In genomic region chr9:43245801-43246570, GRCm38 (mm10) we compare ENCODE assay signal across 19 mouse cellular contexts. TPM values are rescaled to one million over a fixed set of nuclear protein-coding genes. Genes with fewer than 3 reads are reported as not detected.
A peak's percentile ranks its signal among the peaks of the same experiment; 100 is the strongest.
DNase-seq lines count a peak whose midpoint lies in the region; ATAC-seq and TF ChIP-seq lines count a peak whose summit lies in the region.
"Had no signal": no experiment of that assay in that cellular context is flagged by ENCODE, and none has a peak within 500 bp of the region (broad histone marks: within the 10 kb centered on the region; RNA-seq: fewer than 3 reads in every experiment).

No protein-coding gene starts in this region.

- no peak for DNase-seq in heart, embryonic 10.5 days (ENCODE audit: low spot score)
- DNase-seq in heart, adult 11 months: no peak
- DNase-seq in CH12.LX (ENCODE audit: extremely low read depth): no peak
- DNase-seq in limb, embryonic 10.5 days (ENCODE audit: low spot score): no peak
- DNase-seq in kidney, adult 9 months: no peak
- no peak for DNase-seq in embryo, embryonic 11 days
- DNase-seq: adrenal gland, postnatal 36 days; cerebellum, adult 11-12 months; cerebellum, postnatal 14 days; gastrocnemius, postnatal 10 days; heart, postnatal 10 days; lung, postnatal 4 days had no signal

- no peak overlapping the region for H3K4me3 ChIP-seq in heart, embryonic 10.5 days
- no peak overlapping the region for H3K4me3 ChIP-seq in CH12.LX (replicated peaks in 1 of 3; ENCODE audit: low read depth in 2 of 3, low read length in 2 of 3, poor library complexity in 1 of 3)
- H3K4me3 ChIP-seq in limb, embryonic 10.5 days: no peak overlapping the region
- H3K4me3 ChIP-seq in liver, embryonic 16.5 days (ENCODE audit: low read depth, low read length): no peak overlapping the region
- H3K4me3 ChIP-seq: forebrain, embryonic 13.5 days; hindbrain, embryonic 15.5 days; lung, embryonic 15.5 days; midbrain, embryonic 12.5 days had no signal

- TF ChIP-seq CTCF in CH12.LX (conservative IDR thresholded peaks at IDR 0.05 in 1 of 2, IDR thresholded peaks at IDR 0.05 in 1 of 2; ENCODE audit: low read depth in 2 of 2, low read length in 2 of 2): no peak

- 76% methylated on average over 7 of the region's 7 CpGs for WGBS in heart, embryonic 10.5 days
- 85% methylated on average over 7 of the region's 7 CpGs for WGBS in limb, embryonic 10.5 days
- WGBS in liver, embryonic 16.5 days (ENCODE audit: insufficient replicate concordance): 47% methylated on average over 7 of the region's 7 CpGs

- no peaks in the 10 kb centered on the region for H3K9me3 ChIP-seq in heart, embryonic 10.5 days
- H3K9me3 ChIP-seq in CH12.LX (replicated peaks; ENCODE audit: low read length): no peaks in the 10 kb centered on the region
- H3K9me3 ChIP-seq in limb, embryonic 10.5 days (replicated peaks): no peaks in the 10 kb centered on the region
- no peaks in the 10 kb centered on the region for H3K9me3 ChIP-seq in liver, embryonic 16.5 days (replicated peaks; ENCODE audit: control insufficient read depth, low read length)
- H3K9me3 ChIP-seq: forebrain, embryonic 13.5 days; hindbrain, embryonic 15.5 days; lung, embryonic 15.5 days; midbrain, embryonic 12.5 days had no signal

- no peak for TF ChIP-seq RAD21 in CH12.LX (IDR thresholded peaks at IDR 0.05; ENCODE audit: low read depth, low read length)

- TF ChIP-seq EP300 in CH12.LX (IDR thresholded peaks at IDR 0.05; ENCODE audit: low read length): 0 out of 2 replicates have a peak, but pooled peaks have one; percentile 22

- H3K27ac ChIP-seq in heart, embryonic 10.5 days: peak overlapping the region; percentile 71
- no peak overlapping the region for H3K27ac ChIP-seq in CH12.LX (ENCODE audit: insufficient read depth, low read depth)
- H3K27ac ChIP-seq in limb, embryonic 10.5 days: peak overlapping the region; percentile 68
- H3K27ac ChIP-seq in liver, embryonic 16.5 days (ENCODE audit: low read length): peak overlapping the region; percentile 10; the same call in 1 of the 2 replicates
- H3K27ac ChIP-seq: forebrain, embryonic 13.5 days; hindbrain, embryonic 15.5 days; lung, embryonic 15.5 days; midbrain, embryonic 12.5 days had no signal

- H3K9ac ChIP-seq in CH12.LX (ENCODE audit: insufficient read depth, low read depth): no peak overlapping the region
- H3K9ac ChIP-seq in liver, embryonic 16.5 days (ENCODE audit: low read depth, low read length): no peak overlapping the region
- H3K9ac ChIP-seq: forebrain, embryonic 13.5 days; hindbrain, embryonic 15.5 days; lung, embryonic 15.5 days; midbrain, embryonic 12.5 days had no signal

- TF ChIP-seq POLR2A in CH12.LX (IDR thresholded peaks at IDR 0.05; ENCODE audit: low read depth, low read length): no peak

- no peak overlapping the region for H3K4me2 ChIP-seq in CH12.LX (ENCODE audit: insufficient read depth, low read depth, poor library complexity, severe bottlenecking)
- no peak overlapping the region for H3K4me2 ChIP-seq in liver, embryonic 16.5 days (ENCODE audit: low read depth, low read length)
- H3K4me2 ChIP-seq: forebrain, embryonic 13.5 days; hindbrain, embryonic 15.5 days; midbrain, embryonic 12.5 days had no signal

- no peaks in the 10 kb centered on the region for H3K27me3 ChIP-seq in heart, embryonic 10.5 days (ENCODE audit: insufficient read depth, poor library complexity, severe bottlenecking)
- no peaks in the 10 kb centered on the region for H3K27me3 ChIP-seq in CH12.LX (replicated peaks)
- H3K27me3 ChIP-seq in limb, embryonic 10.5 days (ENCODE audit: low read depth, poor library complexity, severe bottlenecking): no peaks in the 10 kb centered on the region
- no peaks in the 10 kb centered on the region for H3K27me3 ChIP-seq in liver, embryonic 16.5 days (ENCODE audit: control insufficient read depth, insufficient read depth, low read depth, low read length)
- H3K27me3 ChIP-seq: forebrain, embryonic 13.5 days; hindbrain, embryonic 15.5 days; lung, embryonic 15.5 days had no signal

- ATAC-seq in liver, embryonic 16.5 days (ENCODE audit: low read depth): no peak
- ATAC-seq: forebrain, embryonic 13.5 days had no signal

- dilution Hi-C loops in CH12.LX (cut with MboI; ENCODE audit: extremely low pct_ligation_motif_present, extremely low pct_unique_long_range_greater_than_20kb, low sequenced_read_pairs): no loop called here

- no peaks in the 10 kb centered on the region for H3K79me2 ChIP-seq in CH12.LX (replicated peaks; ENCODE audit: control insufficient read depth, extremely low read depth, insufficient read depth, poor library complexity, severe bottlenecking)

- no peaks in the 10 kb centered on the region for H3K36me3 ChIP-seq in heart, embryonic 10.5 days
- H3K36me3 ChIP-seq in CH12.LX (replicated peaks in 1 of 2; ENCODE audit: control insufficient read depth in 1 of 2, insufficient read depth in 1 of 2, low read length in 1 of 2): no peaks in the 10 kb centered on the region
- no peaks in the 10 kb centered on the region for H3K36me3 ChIP-seq in limb, embryonic 10.5 days
- no peaks in the 10 kb centered on the region for H3K36me3 ChIP-seq in liver, embryonic 16.5 days (ENCODE audit: control insufficient read depth, insufficient read depth)
- H3K36me3 ChIP-seq: hindbrain, embryonic 15.5 days; lung, embryonic 15.5 days; midbrain, embryonic 12.5 days had no signal

- in situ Hi-C loops in CH12.LX (cut with MboI; ENCODE audit: low pct_ligation_motif_present, low pct_unique_long_range_greater_than_20kb, low sequenced_read_pairs): no loop called here

- peaks cover 25% of the 10 kb centered on the region for H3K4me1 ChIP-seq in heart, embryonic 10.5 days
- H3K4me1 ChIP-seq in CH12.LX (ENCODE audit: control insufficient read depth in 1 of 2, insufficient read depth in 2 of 2): peaks cover 0 to 26% of the 10 kb centered on the region in 2 experiments; a peak in 2 of 4 replicates
- H3K4me1 ChIP-seq in limb, embryonic 10.5 days: peaks cover 82% of the 10 kb centered on the region
- peaks cover 50% of the 10 kb centered on the region for H3K4me1 ChIP-seq in liver, embryonic 16.5 days (ENCODE audit: control insufficient read depth, low read depth, low read length)
- H3K4me1 ChIP-seq: forebrain, embryonic 13.5 days; hindbrain, embryonic 15.5 days; midbrain, embryonic 12.5 days had no signal

TF ChIP-seq in CH12.LX, 34 proteins besides CTCF, POLR2A, EP300 and RAD21:
- TF ChIP-seq NELFE (IDR thresholded peaks at IDR 0.05; ENCODE audit: low read depth, low read length) (no peak), ETS1 (conservative IDR thresholded peaks at IDR 0.05; ENCODE audit: low read depth, low read length) (no peak), MXI1 (IDR thresholded peaks at IDR 0.05; ENCODE audit: low read depth, low read length) (no peak), BHLHE40 (IDR thresholded peaks at IDR 0.05; ENCODE audit: low read depth, low read length) (no peak), SIN3A (IDR thresholded peaks at IDR 0.05; ENCODE audit: low read length) (no peak), IRF4 (IDR thresholded peaks at IDR 0.05; ENCODE audit: low read depth, low read length) (no peak), CHD2 (IDR thresholded peaks at IDR 0.05; ENCODE audit: low read length) (no peak), POLR2AphosphoS2 (IDR thresholded peaks at IDR 0.05; ENCODE audit: low read depth, low read length) (no peak), SMC3 (IDR thresholded peaks at IDR 0.05; ENCODE audit: low read depth, low read length) (no peak), KAT2A (IDR thresholded peaks at IDR 0.05; ENCODE audit: insufficient replicate concordance, low read length) (no peak), ZMIZ1 (IDR thresholded peaks at IDR 0.05; ENCODE audit: low read depth, low read length) (no peak), MAX (IDR thresholded peaks at IDR 0.05; ENCODE audit: low read length) (no peak), TBP (conservative IDR thresholded peaks at IDR 0.05; ENCODE audit: low read depth, low read length) (no peak), JUND (conservative IDR thresholded peaks at IDR 0.05; ENCODE audit: low read depth, low read length) (no peak), PAX5 (IDR thresholded peaks at IDR 0.05; ENCODE audit: low read length) (no peak), HCFC1 (IDR thresholded peaks at IDR 0.05; ENCODE audit: low read depth, low read length) (no peak), ZNF384 (IDR thresholded peaks at IDR 0.05; ENCODE audit: low read depth, low read length) (no peak)
TF ChIP-seq in CH12.LX: peak in this region for 0.

RNA-seq across cellular contexts. Expression of gene Oaf, which starts 6.3 kb away (rescaled TPM):
- polyA plus RNA-seq in heart, embryonic 10.5 days (2016; fragmentation: Nextera tagmentation; extraction: Ambion mirVana): 31.1 and 39.8 TPM in 2 replicates
- not detected in 2 replicates for total RNA-seq in CH12.LX (2012; rRNA removed)
- not detected in 2 replicates for total RNA-seq in CH12.LX (2014; rRNA removed)
- not detected in 2 replicates for polyA plus RNA-seq in CH12.LX (2012; ENCODE audit: insufficient read length, low read depth)
- 68.6 and 87.4 TPM in 2 replicates for polyA plus RNA-seq in limb, embryonic 10.5 days (2016; fragmentation: Nextera tagmentation; extraction: Ambion mirVana)
- polyA plus RNA-seq in liver, embryonic 16.5 days (2015; fragmentation: Nextera tagmentation; extraction: Ambion mirVana): 24.4 and 29.0 TPM in 2 replicates

RNA-seq across cellular contexts. Expression of gene Pou2f3, which starts 35.8 kb away (rescaled TPM):
- 0.10 TPM in 1 of 2 replicates, not detected in the other for polyA plus RNA-seq in heart, embryonic 10.5 days (2016; fragmentation: Nextera tagmentation; extraction: Ambion mirVana)
- total RNA-seq in CH12.LX (2012; rRNA removed) (not detected in 2 replicates), CH12.LX (2014; rRNA removed) (0.08 and 0.21 TPM in 2 replicates)
- 0.41 and 0.49 TPM in 2 replicates for polyA plus RNA-seq in CH12.LX (2012; ENCODE audit: insufficient read length, low read depth)
- polyA plus RNA-seq in limb, embryonic 10.5 days (2016; fragmentation: Nextera tagmentation; extraction: Ambion mirVana): 0.08 TPM in 1 of 2 replicates, not detected in the other
- polyA plus RNA-seq in liver, embryonic 16.5 days (2015; fragmentation: Nextera tagmentation; extraction: Ambion mirVana): 0.07 TPM in 1 of 2 replicates, not detected in the other
- total RNA-seq: adrenal gland, postnatal 36 days; monocyte, adult 5-6 weeks had no signal
- polyA plus RNA-seq: forebrain, embryonic 13.5 days; midbrain, embryonic 12.5 days; neural tube, embryonic 11.5 days had no signal

Comparison
In these comparisons a context has a peak if more than half of its experiments do, and no peak if none do; other contexts are left out.
1. RNA of gene Oaf, which starts 6.3 kb away (polyA plus RNA-seq): 68.6 to 87.4 TPM in limb, embryonic 10.5 days, 31.1 to 39.8 TPM in heart, embryonic 10.5 days and 24.4 to 29.0 TPM in liver, embryonic 16.5 days; not detected in CH12.LX; every median in the first group is over 10 times any median in the second.